Mouse (Mus musculus): Measurements from ENCODE around the gene Slc39a3. TPM values are rescaled to one million over a fixed set of nuclear protein-coding genes. Genes with fewer than 3 reads are reported as not detected.
"Not testable (repeated sequence)": the region's sequence is repeated elsewhere in the genome, so short reads cannot be mapped to it uniquely, and the experiment has no call there.

Slc39a3 gene
- polyA plus RNA-seq, 1 experiment from 2014 or later = 9.4 TPM

DNA sequence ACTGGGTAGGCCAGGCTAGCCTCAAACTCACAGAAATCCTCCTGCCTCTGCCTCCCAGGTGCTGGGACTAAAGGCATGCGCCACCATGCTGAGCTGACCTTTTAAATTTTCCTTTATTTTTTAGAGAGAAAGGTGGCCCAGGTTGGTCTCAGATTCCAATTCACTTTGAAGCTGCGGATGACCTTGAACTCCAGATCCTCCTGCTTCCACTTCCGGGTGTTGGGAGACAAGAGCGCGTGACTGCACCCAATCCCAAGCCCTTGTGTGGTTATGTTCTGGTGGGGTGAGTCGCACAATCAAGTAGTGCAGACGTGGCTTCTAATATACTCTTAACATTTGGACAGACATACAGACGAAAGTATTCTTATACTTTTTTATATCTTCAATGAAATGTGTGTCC lies 40.7 kb downstream of the Slc39a3 start:
- Histone ChIP-seq H3K4me1 (replicated peaks; ENCODE audit: control insufficient read depth, insufficient read depth, low read length) (peaks cover 15% of the 10 kb centered on the region), H3K4me3 (ENCODE audit: low read depth, low read length) (no peak overlapping the region), H3K27me3 (replicated peaks; ENCODE audit: control insufficient read depth, insufficient read depth, low read length) (peaks cover 19% of the 10 kb centered on the region), H3K36me3 (ENCODE audit: control insufficient read depth, insufficient read depth, low read length) (no peaks in the 10 kb centered on the region), H3K9ac (ENCODE audit: low read depth, low read length) (no peak overlapping the region), H3K27ac (ENCODE audit: low read depth, low read length) (no peak overlapping the region), H3K4me2 (no peak overlapping the region), H3K9me3 (ENCODE audit: control insufficient read depth, low read length) (no peaks in the 10 kb centered on the region)
- no peak for ATAC-seq (replicated peaks; ENCODE audit: low FRiP score)
- DNase-seq (ENCODE audit: low spot score) = no peak
- 88% methylated on average over 8 of the region's 8 CpGs for WGBS

DNA sequence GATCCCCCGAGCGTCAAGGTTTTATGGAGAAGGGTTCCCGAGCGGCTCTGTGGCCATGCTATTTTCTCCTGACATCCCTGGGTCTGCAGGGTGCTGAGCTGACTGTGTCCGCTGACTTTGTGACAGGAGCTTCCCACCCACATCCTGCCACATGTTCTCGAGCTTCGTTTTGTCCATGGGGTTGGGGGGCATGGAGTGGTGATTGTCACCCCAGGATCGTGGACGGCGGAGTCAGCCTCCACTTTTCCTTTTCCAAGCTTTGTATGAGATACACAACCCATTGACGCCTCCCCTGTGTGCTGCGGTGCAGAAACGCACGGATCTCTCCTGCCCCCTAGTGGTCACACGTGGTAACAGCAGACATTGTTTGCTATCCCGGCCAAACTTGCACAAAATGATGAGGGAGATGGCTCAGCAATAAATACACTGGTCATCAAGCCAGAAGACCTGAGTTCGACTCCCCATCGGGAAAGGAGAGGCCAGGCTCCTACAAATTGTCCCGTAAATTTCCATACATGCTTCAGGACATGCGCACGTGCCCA lies 42.1 kb downstream of the Slc39a3 start:
- no peak overlapping the region for H3K27ac ChIP-seq (ENCODE audit: low read depth, low read length)

DNA sequence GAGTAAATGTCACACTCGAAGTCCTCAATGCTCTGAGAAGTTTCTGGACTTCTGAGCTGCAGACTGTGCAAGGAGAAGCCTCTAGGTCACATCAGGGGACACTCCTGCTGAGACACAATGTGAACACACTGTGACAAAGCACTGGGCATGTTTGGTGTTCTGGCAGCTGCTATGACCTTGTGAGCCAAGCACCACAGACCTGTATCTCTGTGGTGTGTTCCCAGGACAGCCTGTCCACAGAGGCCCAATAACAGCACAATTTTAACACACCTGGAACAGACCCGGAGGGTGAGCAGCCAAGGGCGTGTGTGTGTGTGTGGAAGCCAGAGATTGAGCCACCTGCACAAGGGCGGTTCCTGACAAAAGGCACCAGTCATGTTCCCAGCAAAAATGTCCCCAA lies 42.6 kb downstream of the Slc39a3 start:
- Histone ChIP-seq H3K4me3 (ENCODE audit: low read depth, low read length) (no peak overlapping the region), H3K36me3 (ENCODE audit: control insufficient read depth, insufficient read depth, low read length) (no peaks in the 10 kb centered on the region), H3K9me3 (ENCODE audit: control insufficient read depth, low read length) (no peaks in the 10 kb centered on the region), H3K27ac (ENCODE audit: low read depth, low read length) (no peak overlapping the region), H3K4me1 (replicated peaks; ENCODE audit: control insufficient read depth, insufficient read depth, low read length) (peaks cover 5% of the 10 kb centered on the region; the same call in 1 of the 2 replicates), H3K9ac (ENCODE audit: low read depth, low read length) (no peak overlapping the region), H3K27me3 (replicated peaks; ENCODE audit: control insufficient read depth, insufficient read depth, low read length) (peaks cover 19% of the 10 kb centered on the region), H3K4me2 (0 out of 2 replicates have a peak overlapping the region, but pooled peaks have one; percentile 28)
- DNase-seq (ENCODE audit: low spot score) (no peak), ATAC-seq (replicated peaks; ENCODE audit: low FRiP score) (no peak)
- WGBS = 43% methylated on average over 4 of the region's 4 CpGs

More for the DNA sequence above, 42.1 kb downstream of the Slc39a3 start:
- no peak overlapping the region for H3K4me3 ChIP-seq (ENCODE audit: low read depth, low read length)
- DNase-seq (ENCODE audit: low spot score) = peak; percentile 72
- ATAC-seq (replicated peaks; ENCODE audit: low FRiP score) = no peak
- H3K4me1 ChIP-seq (replicated peaks; ENCODE audit: control insufficient read depth, insufficient read depth, low read length) = peaks cover 7% of the 10 kb centered on the region
- no peaks in the 10 kb centered on the region for H3K9me3 ChIP-seq (ENCODE audit: control insufficient read depth, low read length)
- 11% methylated on average over 21 of the region's 21 CpGs for WGBS
- 0 out of 2 replicates have a peak overlapping the region, but pooled peaks have one; percentile 28 for H3K4me2 ChIP-seq
- H3K9ac ChIP-seq (ENCODE audit: low read depth, low read length) = no peak overlapping the region
- H3K36me3 ChIP-seq (ENCODE audit: control insufficient read depth, insufficient read depth, low read length) = no peaks in the 10 kb centered on the region
- H3K27me3 ChIP-seq (replicated peaks; ENCODE audit: control insufficient read depth, insufficient read depth, low read length) = peaks cover 19% of the 10 kb centered on the region

DNA sequence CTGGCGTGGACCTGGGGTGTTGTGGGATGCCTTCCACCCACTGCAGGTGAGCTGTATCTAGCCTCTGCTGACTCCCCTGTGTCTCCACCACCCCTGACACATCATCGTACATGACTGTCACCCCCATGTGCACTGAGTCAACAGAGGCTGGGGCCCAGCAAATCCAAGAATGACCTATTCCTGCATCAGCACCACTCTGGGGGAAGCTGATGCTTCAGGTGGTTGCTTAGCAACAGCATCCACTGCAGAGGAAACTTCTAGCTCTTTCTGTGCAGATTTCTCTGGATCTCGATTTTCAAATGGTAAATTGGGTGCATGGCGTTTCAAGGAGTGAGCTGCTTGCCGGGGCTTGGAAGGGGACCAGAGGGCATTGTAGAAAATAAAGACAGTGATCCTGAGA lies 44.0 kb downstream of the Slc39a3 start:
- Histone ChIP-seq H3K27ac (ENCODE audit: low read depth, low read length) (no peak overlapping the region), H3K36me3 (ENCODE audit: control insufficient read depth, insufficient read depth, low read length) (no peaks in the 10 kb centered on the region), H3K9me3 (ENCODE audit: control insufficient read depth, low read length) (no peaks in the 10 kb centered on the region), H3K9ac (ENCODE audit: low read depth, low read length) (no peak overlapping the region), H3K4me1 (replicated peaks; ENCODE audit: control insufficient read depth, insufficient read depth, low read length) (no peaks in the 10 kb centered on the region), H3K4me3 (ENCODE audit: low read depth, low read length) (no peak overlapping the region), H3K27me3 (replicated peaks; ENCODE audit: control insufficient read depth, insufficient read depth, low read length) (peaks cover 27% of the 10 kb centered on the region), H3K4me2 (no peak overlapping the region)
- ATAC-seq (replicated peaks; ENCODE audit: low FRiP score) (no peak), DNase-seq (ENCODE audit: low spot score) (no peak)
- WGBS = 59% methylated on average over 5 of the region's 5 CpGs

DNA sequence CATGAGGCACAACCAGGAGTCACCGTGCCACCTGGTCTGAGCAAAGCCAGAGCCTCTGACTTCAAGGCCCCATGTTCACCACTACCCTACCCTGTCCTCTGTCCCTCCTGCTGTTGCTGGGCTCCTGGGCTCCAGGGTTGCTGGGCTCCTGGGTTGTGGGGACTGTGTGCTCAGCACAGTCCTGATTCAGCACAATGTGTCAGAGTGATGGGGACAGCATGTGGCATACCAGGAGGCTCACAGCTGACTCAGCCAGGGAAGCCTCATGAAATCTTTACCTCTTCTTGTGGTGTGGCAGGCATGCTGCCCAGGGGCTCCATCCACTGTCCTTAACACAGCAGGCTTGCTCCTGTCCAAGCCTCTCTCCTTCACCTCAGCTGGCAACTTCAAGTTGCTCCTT lies 45.3 kb downstream of the Slc39a3 start:
- Histone ChIP-seq H3K9ac (ENCODE audit: low read depth, low read length) (no peak overlapping the region), H3K9me3 (ENCODE audit: control insufficient read depth, low read length) (no peaks in the 10 kb centered on the region), H3K4me2 (no peak overlapping the region), H3K27me3 (replicated peaks; ENCODE audit: control insufficient read depth, insufficient read depth, low read length) (peaks cover 26% of the 10 kb centered on the region), H3K4me1 (replicated peaks; ENCODE audit: control insufficient read depth, insufficient read depth, low read length) (peaks cover 2% of the 10 kb centered on the region; the same call in 1 of the 2 replicates), H3K36me3 (ENCODE audit: control insufficient read depth, insufficient read depth, low read length) (no peaks in the 10 kb centered on the region), H3K4me3 (ENCODE audit: low read depth, low read length) (no peak overlapping the region), H3K27ac (ENCODE audit: low read depth, low read length) (no peak overlapping the region)
- DNase-seq (ENCODE audit: low spot score) (no peak), ATAC-seq (replicated peaks; ENCODE audit: low FRiP score) (no peak)
- WGBS = 64% methylated on average over 1 of the region's 1 CpGs

DNA sequence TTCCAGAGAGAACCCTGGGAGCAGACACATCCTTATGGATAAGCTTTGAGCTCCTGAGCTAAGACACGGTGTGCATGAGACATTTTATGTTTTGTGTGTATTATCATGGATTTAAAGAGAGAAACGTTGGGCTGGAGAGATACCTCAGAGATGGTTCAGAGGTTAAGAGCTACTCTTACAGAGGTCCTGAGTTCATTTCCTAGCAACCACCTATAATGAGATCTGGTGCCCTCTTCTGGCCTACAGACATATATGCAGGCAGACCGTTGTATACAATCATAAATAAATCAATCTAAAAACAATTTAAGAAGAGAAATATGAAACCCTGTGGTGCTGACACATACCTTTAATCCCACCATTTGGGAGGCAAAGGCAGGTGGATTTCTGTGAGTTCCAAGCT lies 46.2 kb downstream of the Slc39a3 start:
- peaks cover 2% of the 10 kb centered on the region; the same call in 1 of the 2 replicates for H3K4me1 ChIP-seq (replicated peaks; ENCODE audit: control insufficient read depth, insufficient read depth, low read length)
- no peak overlapping the region for H3K4me3 ChIP-seq (ENCODE audit: low read depth, low read length)
- no peak overlapping the region for H3K27ac ChIP-seq (ENCODE audit: low read depth, low read length)
- WGBS = 8% methylated on average over 3 of the region's 3 CpGs
- H3K9me3 ChIP-seq (ENCODE audit: control insufficient read depth, low read length) = no peaks in the 10 kb centered on the region
- ATAC-seq (replicated peaks; ENCODE audit: low FRiP score) (no peak), DNase-seq (ENCODE audit: low spot score) (no peak)
- H3K36me3 ChIP-seq (ENCODE audit: control insufficient read depth, insufficient read depth, low read length) = no peaks in the 10 kb centered on the region
- no peak overlapping the region for H3K4me2 ChIP-seq
- H3K27me3 ChIP-seq (replicated peaks; ENCODE audit: control insufficient read depth, insufficient read depth, low read length) = peaks cover 35% of the 10 kb centered on the region
- no peak overlapping the region for H3K9ac ChIP-seq (ENCODE audit: low read depth, low read length)

DNA sequence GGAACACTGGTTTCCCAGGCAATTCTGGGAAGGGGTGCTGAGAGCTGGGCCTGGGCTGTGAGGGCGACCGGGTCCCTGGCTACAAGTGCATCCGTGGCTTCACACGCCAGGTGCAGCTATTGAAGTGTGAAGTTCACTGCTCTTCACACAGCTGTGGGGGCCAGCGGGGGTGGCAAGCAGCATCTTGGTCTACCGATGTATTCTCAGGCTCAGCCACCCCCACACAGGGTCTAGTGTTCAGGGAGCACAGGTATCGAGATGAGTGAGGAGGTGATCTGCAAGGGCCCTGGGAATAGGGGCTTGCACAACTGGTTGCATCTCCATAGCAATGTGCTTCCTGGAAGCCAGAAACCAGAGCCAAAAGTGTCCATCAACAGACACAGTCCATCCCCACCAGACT lies 46.8 kb downstream of the Slc39a3 start:
- Histone ChIP-seq H3K27me3 (replicated peaks; ENCODE audit: control insufficient read depth, insufficient read depth, low read length) (peaks cover 41% of the 10 kb centered on the region), H3K4me2 (no peak overlapping the region), H3K9ac (ENCODE audit: low read depth, low read length) (no peak overlapping the region), H3K4me1 (replicated peaks; ENCODE audit: control insufficient read depth, insufficient read depth, low read length) (peaks cover 6% of the 10 kb centered on the region), H3K4me3 (ENCODE audit: low read depth, low read length) (no peak overlapping the region), H3K27ac (ENCODE audit: low read depth, low read length) (no peak overlapping the region), H3K36me3 (ENCODE audit: control insufficient read depth, insufficient read depth, low read length) (no peaks in the 10 kb centered on the region), H3K9me3 (ENCODE audit: control insufficient read depth, low read length) (no peaks in the 10 kb centered on the region)
- DNase-seq (ENCODE audit: low spot score) = no peak
- 68% methylated on average over 7 of the region's 7 CpGs for WGBS
- ATAC-seq (replicated peaks; ENCODE audit: low FRiP score) = no peak

DNA sequence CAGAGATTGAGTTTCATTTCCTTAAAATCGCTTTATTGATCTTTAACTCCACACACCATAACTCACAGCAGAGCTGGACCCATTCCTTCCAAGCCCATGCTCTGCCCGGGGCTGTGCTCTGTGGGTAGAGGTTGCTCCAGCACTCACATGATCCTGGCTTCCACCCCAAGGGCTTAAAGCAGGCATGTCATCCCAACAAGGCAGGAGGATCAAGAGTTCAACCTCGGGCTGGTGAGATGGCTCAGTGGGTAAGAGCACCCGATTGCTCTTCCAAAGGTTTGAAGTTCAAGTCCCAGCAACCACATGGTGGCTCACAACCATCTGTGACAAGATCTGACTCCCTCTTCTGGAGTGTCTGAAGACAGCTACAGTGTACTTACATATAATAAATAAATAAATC lies 47.4 kb downstream of the Slc39a3 start:
- H3K4me2 ChIP-seq; H3K36me3 ChIP-seq (ENCODE audit: control insufficient read depth, insufficient read depth, low read length); H3K4me1 ChIP-seq (replicated peaks; ENCODE audit: control insufficient read depth, insufficient read depth, low read length); H3K4me3 ChIP-seq (ENCODE audit: low read depth, low read length); ATAC-seq (replicated peaks; ENCODE audit: low FRiP score); H3K27ac ChIP-seq (ENCODE audit: low read depth, low read length); H3K9me3 ChIP-seq (ENCODE audit: control insufficient read depth, low read length); H3K9ac ChIP-seq (ENCODE audit: low read depth, low read length); DNase-seq (ENCODE audit: low spot score): not testable (repeated sequence)
- peaks cover 45% of the 10 kb centered on the region for H3K27me3 ChIP-seq (replicated peaks; ENCODE audit: control insufficient read depth, insufficient read depth, low read length)
- WGBS = 52% methylated on average over 4 of the region's 4 CpGs

DNA sequence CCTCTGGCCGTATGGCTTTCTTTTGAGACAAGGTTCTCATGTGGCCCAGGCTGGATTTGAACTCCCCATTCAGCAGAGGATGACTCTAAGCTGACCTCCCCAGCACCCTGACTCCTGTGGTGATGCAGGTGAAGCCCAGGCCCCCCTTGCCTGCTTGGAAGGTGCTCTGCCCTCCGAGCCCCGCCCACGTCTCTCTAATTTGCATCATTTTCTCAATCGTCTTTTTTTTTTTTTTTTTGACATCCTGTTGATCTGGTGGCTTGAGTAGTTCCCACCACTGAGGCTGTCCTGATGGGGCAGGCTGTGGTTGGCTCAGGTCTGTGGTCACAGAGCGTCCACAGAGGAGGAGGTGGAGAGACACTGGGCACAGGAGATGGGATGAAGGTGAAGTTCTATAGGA lies 47.8 kb downstream of the Slc39a3 start:
- no peaks in the 10 kb centered on the region for H3K36me3 ChIP-seq (ENCODE audit: control insufficient read depth, insufficient read depth, low read length)
- peaks cover 46% of the 10 kb centered on the region for H3K27me3 ChIP-seq (replicated peaks; ENCODE audit: control insufficient read depth, insufficient read depth, low read length)
- peaks cover 6% of the 10 kb centered on the region for H3K4me1 ChIP-seq (replicated peaks; ENCODE audit: control insufficient read depth, insufficient read depth, low read length)
- no peak for ATAC-seq (replicated peaks; ENCODE audit: low FRiP score)
- H3K4me3 ChIP-seq (ENCODE audit: low read depth, low read length) = no peak overlapping the region
- DNase-seq (ENCODE audit: low spot score) = no peak
- H3K27ac ChIP-seq (ENCODE audit: low read depth, low read length) = no peak overlapping the region
- no peak overlapping the region for H3K4me2 ChIP-seq
- WGBS = 61% methylated on average over 6 of the region's 6 CpGs
- H3K9me3 ChIP-seq (ENCODE audit: control insufficient read depth, low read length) = no peaks in the 10 kb centered on the region
- H3K9ac ChIP-seq (ENCODE audit: low read depth, low read length) = no peak overlapping the region
